Mouse (Mus musculus): Measurements from ENCODE around the gene Rhov.

Rhov gene

GRCm38 (mm10) chr2:119292281-119292680, 21.2 kb upstream of the Rhov start:
- CTCF ChIA-PET: interaction anchor here (0.7 kb wide), 1 partner anchor 1483 kb away, joined by 4 read pairs; no protein-coding TSS in a partner anchor

- CTCF ChIA-PET: interaction anchor here (0.6 to 1.0 kb wide), 2 partner anchors 68 to 187 kb away, joined by 3 to 9 read pairs; no protein-coding TSS in a partner anchor
Measured at GRCm38 (mm10) chr2:119289014-119289416, 17.9 kb upstream of the Rhov start.

GRCm38 (mm10) chr2:119288270-119288882, 17.3 kb upstream of the Rhov start, which contains the start of gene Vps18:
Gene Vps18, plus strand, starts transcription at chr2:119288740.
- CTCF ChIA-PET: interaction anchor here (0.6 to 0.7 kb wide), 3 partner anchors 37 to 1882 kb away, joined by 3 to 4 read pairs (median 3); partner anchors contain the start of genes Tubgcp4 and Zscan29

- CTCF ChIA-PET: interaction anchor here (0.7 kb wide), 2 partner anchors 36 to 1761 kb away, joined by 3 read pairs; no protein-coding TSS in a partner anchor
Measured at GRCm38 (mm10) chr2:119287372-119287771, 16.3 kb upstream of the Rhov start.

- CTCF ChIA-PET: no interaction called here
Measured at GRCm38 (mm10) chr2:119281899-119282565, 11.0 kb upstream of the Rhov start.

GRCm38 (mm10) chr2:119277810-119278209, 6.7 kb upstream of the Rhov start:
- CTCF ChIA-PET: no interaction called here

- CTCF ChIA-PET: no interaction called here
Measured at GRCm38 (mm10) chr2:119276926-119277325, 5.9 kb upstream of the Rhov start.

- CTCF ChIA-PET: no interaction called here
Measured at GRCm38 (mm10) chr2:119274126-119274525, 3.1 kb upstream of the Rhov start.

- CTCF ChIA-PET: no interaction called here
Measured at GRCm38 (mm10) chr2:119270286-119270642, 808 bp downstream of the Rhov start.

- CTCF ChIA-PET: no interaction called here
Measured at GRCm38 (mm10) chr2:119263813-119264212, 7.3 kb downstream of the Rhov start.

- CTCF ChIA-PET: no interaction called here
Measured at GRCm38 (mm10) chr2:119262978-119263377, 8.1 kb downstream of the Rhov start.

GRCm38 (mm10) chr2:119261326-119261725, 9.7 kb downstream of the Rhov start:
- CTCF ChIA-PET: no interaction called here

- CTCF ChIA-PET: no interaction called here
Measured at GRCm38 (mm10) chr2:119260518-119260917, 10.6 kb downstream of the Rhov start.

- CTCF ChIA-PET: no interaction called here
Measured at GRCm38 (mm10) chr2:119254976-119255375, 16.1 kb downstream of the Rhov start.

GRCm38 (mm10) chr2:119250826-119251478, 20.1 kb downstream of the Rhov start:
- CTCF ChIA-PET: interaction anchor here (0.7 to 0.8 kb wide), 2 partner anchors 37 to 182 kb away, joined by 3 read pairs; no protein-coding TSS in a partner anchor

GRCm38 (mm10) chr2:119250377-119250776, 20.7 kb downstream of the Rhov start:
- CTCF ChIA-PET: no interaction called here

GRCm38 (mm10) chr2:119249592-119250061, 21.4 kb downstream of the Rhov start:
- CTCF ChIA-PET: interaction anchor here (0.7 kb wide), 1 partner anchor 250 kb away, joined by 3 read pairs; no protein-coding TSS in a partner anchor

- CTCF ChIA-PET: no interaction called here
Measured at GRCm38 (mm10) chr2:119247904-119248303, 23.2 kb downstream of the Rhov start.

GRCm38 (mm10) chr2:119245246-119245645, 25.8 kb downstream of the Rhov start:
- CTCF ChIA-PET: no interaction called here

- CTCF ChIA-PET: no interaction called here
Measured at GRCm38 (mm10) chr2:119242548-119242947, 28.5 kb downstream of the Rhov start.

GRCm38 (mm10) chr2:119240819-119241186, 30.3 kb downstream of the Rhov start:
- CTCF ChIA-PET: no interaction called here

GRCm38 (mm10) chr2:119240075-119240818, 30.8 kb downstream of the Rhov start:
- CTCF ChIA-PET: interaction anchor here (0.6 kb wide), 1 partner anchor 173 kb away, joined by 6 read pairs; no protein-coding TSS in a partner anchor

Measured in spleen, embryonic (tissue).